Mouse (Mus musculus): ENCODE measurements around the gene Ube2h. TPM values are rescaled to one million over a fixed set of nuclear protein-coding genes. Genes with fewer than 3 reads are reported as not detected.

Gene Ube2h
- polyA plus RNA-seq, 1 experiment from 2014 or later: 52.8 TPM

GRCm38 (mm10) chr6:30166349-30166748, 138.0 kb downstream of the Ube2h start:
- Histone ChIP-seq H3K4me2 (ENCODE audit: low read depth) (no peak overlapping the region), H3K27me3 (ENCODE audit: control insufficient read depth, insufficient read depth, low read length) (peaks cover 18% of the 10 kb centered on the region), H3K27ac (ENCODE audit: low read depth, low read length) (no peak overlapping the region), H3K9ac (ENCODE audit: low read length) (no peak overlapping the region), H3K9me3 (ENCODE audit: control insufficient read depth, low read length) (no peaks in the 10 kb centered on the region), H3K36me3 (ENCODE audit: control insufficient read depth, insufficient read depth, low read length) (no peaks in the 10 kb centered on the region), H3K4me1 (ENCODE audit: control insufficient read depth, insufficient read depth, low read length) (no peaks in the 10 kb centered on the region), H3K4me3 (ENCODE audit: low read depth, low read length) (no peak overlapping the region)
- WGBS: 57% methylated on average over 3 of the region's 3 CpGs
- ATAC-seq (ENCODE audit: insufficient read depth, low FRiP score, low TSS enrichment): no peak
- DNase-seq (ENCODE audit: low spot score): no peak

GRCm38 (mm10) chr6:30162091-30162490, 142.2 kb downstream of the Ube2h start:
- no peaks in the 10 kb centered on the region for H3K4me1 ChIP-seq (ENCODE audit: control insufficient read depth, insufficient read depth, low read length)
- H3K4me2 ChIP-seq (ENCODE audit: low read depth): no peak overlapping the region
- DNase-seq (ENCODE audit: low spot score) (no peak), ATAC-seq (ENCODE audit: insufficient read depth, low FRiP score, low TSS enrichment) (no peak)
- H3K9me3 ChIP-seq (ENCODE audit: control insufficient read depth, low read length): no peaks in the 10 kb centered on the region
- no peak overlapping the region for H3K4me3 ChIP-seq (ENCODE audit: low read depth, low read length)
- H3K27me3 ChIP-seq (ENCODE audit: control insufficient read depth, insufficient read depth, low read length): no peaks in the 10 kb centered on the region
- H3K36me3 ChIP-seq (ENCODE audit: control insufficient read depth, insufficient read depth, low read length): no peaks in the 10 kb centered on the region
- no peak overlapping the region for H3K27ac ChIP-seq (ENCODE audit: low read depth, low read length)
- 55% methylated on average over 7 of the region's 7 CpGs for WGBS
- H3K9ac ChIP-seq (ENCODE audit: low read length): no peak overlapping the region

GRCm38 (mm10) chr6:30161618-30162017, 142.7 kb downstream of the Ube2h start:
- Histone ChIP-seq H3K36me3 (ENCODE audit: control insufficient read depth, insufficient read depth, low read length) (no peaks in the 10 kb centered on the region), H3K9me3 (ENCODE audit: control insufficient read depth, low read length) (no peaks in the 10 kb centered on the region), H3K27ac (ENCODE audit: low read depth, low read length) (no peak overlapping the region), H3K9ac (ENCODE audit: low read length) (no peak overlapping the region), H3K4me3 (ENCODE audit: low read depth, low read length) (no peak overlapping the region), H3K4me2 (ENCODE audit: low read depth) (no peak overlapping the region), H3K4me1 (ENCODE audit: control insufficient read depth, insufficient read depth, low read length) (no peaks in the 10 kb centered on the region), H3K27me3 (ENCODE audit: control insufficient read depth, insufficient read depth, low read length) (no peaks in the 10 kb centered on the region)
- ATAC-seq (ENCODE audit: insufficient read depth, low FRiP score, low TSS enrichment): no peak
- 73% methylated on average over 2 of the region's 2 CpGs for WGBS
- DNase-seq (ENCODE audit: low spot score): no peak

MicroRNAs encoded within 50 kb of the gene (microRNA counts, 519-probe panel; counts per million panel counts)
- microRNA mmu-miR-182: 4,589 counts per million, percentile 84 among the panel's probes with 10 or more counts
- microRNA mmu-miR-183: 5,083 counts per million, percentile 89 among the panel's probes with 10 or more counts
- 5,775 counts per million, percentile 94 among the panel's probes with 10 or more counts for microRNA mmu-miR-96

Small RNAs within 50 kb of the gene (microRNA-seq; reads per million reads assigned to microRNA genes)
- gene Mir182 (12,132 reads per million, percentile 97 among the genes with 10 or more reads in this experiment), gene Mir183 (9,778 reads per million, percentile 96 among the genes with 10 or more reads in this experiment), gene Mir96 (3,847 reads per million, percentile 89 among the genes with 10 or more reads in this experiment)

Other genes starting within 250 kb of the Ube2h start
- 72.3 and 73.7 TPM in 2 replicates for gene Zc3hc1, start 86.5 kb upstream of the Ube2h start, polyA plus RNA-seq (2014; fragmentation: Nextera tagmentation; extraction: Ambion mirVana)
- 33.9 and 38.8 TPM in 2 replicates for gene Klhdc10, start 97.3 kb upstream of the Ube2h start, polyA plus RNA-seq (2014; fragmentation: Nextera tagmentation; extraction: Ambion mirVana)
- 38.6 and 41.5 TPM in 2 replicates for gene Tmem209, start 205.2 kb upstream of the Ube2h start, polyA plus RNA-seq (2014; fragmentation: Nextera tagmentation; extraction: Ambion mirVana)
- 0.40 and 1.1 TPM in 2 replicates for gene Ssmem1, start 205.3 kb upstream of the Ube2h start, polyA plus RNA-seq (2014; fragmentation: Nextera tagmentation; extraction: Ambion mirVana)
- gene Cpa2, start 237.0 kb upstream of the Ube2h start, polyA plus RNA-seq (2014; fragmentation: Nextera tagmentation; extraction: Ambion mirVana): 11.3 and 13.1 TPM in 2 replicates

All from neural tube, embryonic 11.5 days (tissue).